Mouse (Mus musculus) olfactory bulb, adult 2 months (tissue): Measurements from ENCODE around the gene Ccnd3. TPM values are rescaled to one million over a fixed set of nuclear protein-coding genes. Genes with fewer than 3 reads are reported as not detected.
A peak's percentile ranks its signal among the peaks of the same experiment; 100 is the strongest.

ENCODE experiments used
- H3K27ac ChIP-seq: fragments of 200-500 bp; 2 replicates; pipeline ENCODE4 v1.5.1; 2012; ENCODE audit warnings: low read depth, low read length; ENCODE audit not compliant: insufficient read depth
- H3K4me1 ChIP-seq: fragments of 200-500 bp; 2 replicates; pipeline ENCODE4 v1.6.1; 2012; ENCODE audit warnings: low read length; ENCODE audit not compliant: control insufficient read depth, insufficient read depth
- H3K4me3 ChIP-seq: fragments of 200-500 bp; 2 replicates; pipeline ENCODE4 v1.5.1; 2012; ENCODE audit warnings: mild to moderate bottlenecking, low read depth, low read length, moderate library complexity; ENCODE audit not compliant: insufficient read depth
- CTCF ChIP-seq: fragments of 200-500 bp; IDR thresholded peaks from 2 replicates; pipeline ENCODE4 v1.5.1; 2012; ENCODE audit warnings: low read depth, mild to moderate bottlenecking, low read length, moderate library complexity; ENCODE audit not compliant: insufficient read depth
- POLR2A ChIP-seq: fragments of 200-500 bp; IDR thresholded peaks from 2 replicates; pipeline ENCODE4 v1.6.1; 2012; ENCODE audit warnings: mild to moderate bottlenecking, low read depth, low read length, moderate library complexity; ENCODE audit not compliant: insufficient read depth
- WGBS: fragments of 180-500 bp; shearing (Covaris S2); methylation state at CpG from one replicate; pipeline ENCODE4 v1.1.7; 2018; 5-methylcytosine and 5-hydroxymethylcytosine counted together
- polyA plus RNA-seq: library from polyadenylated mRNA; stranded (reverse); fragments of >200 nt; gene quantifications from 2 replicates; pipeline ENCODE4 v1.2.4, GENCODE M21; 2012; ENCODE audit warnings: low replicate concordance; ENCODE audit not compliant: missing spikeins, insufficient read depth, insufficient read length

The Ccnd3 gene
- polyA plus RNA-seq, 1 experiment, result 423 TPM

- Histone ChIP-seq H3K4me1 (peaks cover 22% of the 10 kb centered on the region), H3K27ac (peak overlapping the region; percentile 56; the same call in 1 of the 2 replicates), H3K4me3 (no peak overlapping the region; the same call in 1 of the 2 replicates)
- TF ChIP-seq POLR2A (no peak), CTCF (no peak)
- 97% methylated on average over 1 of the region's 1 CpGs for WGBS
Measured at GRCm38 (mm10) chr17:47506042-47506441, 1.2 kb downstream of the Ccnd3 start.

- no peak for TF ChIP-seq POLR2A
- TF ChIP-seq CTCF, result no peak
- Histone ChIP-seq H3K27ac (peak overlapping the region; percentile 36; the same call in 1 of the 2 replicates), H3K4me1 (peaks cover 21% of the 10 kb centered on the region), H3K4me3 (no peak overlapping the region; the same call in 1 of the 2 replicates)
- 84% methylated on average over 4 of the region's 4 CpGs for WGBS
Measured at GRCm38 (mm10) chr17:47506697-47507096, 1.8 kb downstream of the Ccnd3 start.

- peaks cover 24% of the 10 kb centered on the region for H3K4me1 ChIP-seq
- peak overlapping the region; percentile 80 for H3K27ac ChIP-seq
- TF ChIP-seq CTCF, result no peak
- no peak for TF ChIP-seq POLR2A
- 85% methylated on average over 2 of the region's 2 CpGs for WGBS
- H3K4me3 ChIP-seq, result no peak overlapping the region
Measured at GRCm38 (mm10) chr17:47507523-47507922, 2.7 kb downstream of the Ccnd3 start.

DNA sequence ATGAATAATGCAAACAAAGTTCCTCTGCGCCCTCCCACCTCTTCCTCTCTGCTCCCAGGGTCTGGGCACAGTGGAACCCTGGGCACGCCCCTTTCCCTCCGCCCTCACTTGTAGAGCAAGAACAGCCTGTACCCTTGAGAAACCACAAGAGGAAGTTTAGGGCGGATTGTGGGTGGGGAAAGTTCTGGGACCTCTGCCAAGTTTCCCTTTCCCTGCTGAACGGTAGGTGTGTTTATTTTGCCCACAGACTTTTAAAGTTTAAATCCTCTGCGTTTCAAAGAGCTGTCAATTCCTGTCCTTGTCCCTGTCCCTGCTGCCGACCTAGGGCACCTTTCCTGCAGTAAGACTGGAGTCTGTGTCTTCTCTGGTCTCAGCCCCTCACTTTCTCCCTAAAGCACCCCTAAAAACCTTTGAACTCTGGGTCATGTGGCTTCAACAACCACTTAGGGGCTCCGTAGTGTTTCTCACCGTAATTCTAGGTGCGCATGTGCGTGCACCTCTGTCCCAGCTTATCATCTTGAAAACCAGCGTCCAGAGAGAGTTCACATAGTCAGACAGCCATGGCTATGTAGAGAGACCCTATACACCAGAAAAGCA is 3.3 kb downstream of the Ccnd3 start:
- TF ChIP-seq CTCF (no peak), POLR2A (no peak)
- Histone ChIP-seq H3K4me3 (peak overlapping the region; percentile 9; the same call in 1 of the 2 replicates), H3K4me1 (peaks cover 24% of the 10 kb centered on the region), H3K27ac (peak overlapping the region; percentile 89)
- WGBS, result 22% methylated on average over 12 of the region's 12 CpGs

DNA sequence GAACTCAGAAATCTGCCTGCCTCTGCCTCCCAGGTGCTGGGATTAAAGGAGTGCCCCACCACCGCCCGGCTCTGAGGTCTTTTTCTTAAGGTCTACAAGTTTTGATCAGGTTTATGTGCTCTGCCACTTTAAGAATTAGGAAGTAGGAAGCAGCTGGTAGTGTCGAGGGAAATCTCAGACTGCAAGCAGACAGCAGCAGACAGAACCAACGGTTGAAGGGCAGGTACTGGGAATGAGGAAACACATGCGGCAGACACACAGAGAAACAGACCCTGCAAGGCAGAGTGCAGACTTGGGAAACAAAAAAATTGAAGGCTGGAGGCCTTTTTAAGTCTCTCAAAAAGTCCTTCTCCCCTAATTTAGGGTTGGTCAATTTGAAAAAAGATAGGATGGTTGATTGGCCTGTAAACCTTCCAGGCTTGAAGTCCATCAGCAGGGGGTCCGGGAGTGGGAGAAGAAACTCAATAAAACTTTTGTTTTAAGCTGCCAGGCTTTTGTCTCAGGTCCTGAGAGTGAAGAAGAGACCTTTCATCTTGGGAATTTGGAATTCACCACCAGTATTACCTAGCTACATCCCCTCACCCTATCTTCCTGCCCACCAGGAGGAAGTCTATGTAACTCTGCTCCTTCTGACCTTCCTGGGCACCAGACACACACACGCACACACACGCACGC is 4.3 kb downstream of the Ccnd3 start:
- Histone ChIP-seq H3K27ac (no peak overlapping the region), H3K4me3 (no peak overlapping the region), H3K4me1 (peaks cover 24% of the 10 kb centered on the region)
- no peak for TF ChIP-seq POLR2A
- TF ChIP-seq CTCF, result no peak
- WGBS, result 52% methylated on average over 9 of the region's 9 CpGs

DNA sequence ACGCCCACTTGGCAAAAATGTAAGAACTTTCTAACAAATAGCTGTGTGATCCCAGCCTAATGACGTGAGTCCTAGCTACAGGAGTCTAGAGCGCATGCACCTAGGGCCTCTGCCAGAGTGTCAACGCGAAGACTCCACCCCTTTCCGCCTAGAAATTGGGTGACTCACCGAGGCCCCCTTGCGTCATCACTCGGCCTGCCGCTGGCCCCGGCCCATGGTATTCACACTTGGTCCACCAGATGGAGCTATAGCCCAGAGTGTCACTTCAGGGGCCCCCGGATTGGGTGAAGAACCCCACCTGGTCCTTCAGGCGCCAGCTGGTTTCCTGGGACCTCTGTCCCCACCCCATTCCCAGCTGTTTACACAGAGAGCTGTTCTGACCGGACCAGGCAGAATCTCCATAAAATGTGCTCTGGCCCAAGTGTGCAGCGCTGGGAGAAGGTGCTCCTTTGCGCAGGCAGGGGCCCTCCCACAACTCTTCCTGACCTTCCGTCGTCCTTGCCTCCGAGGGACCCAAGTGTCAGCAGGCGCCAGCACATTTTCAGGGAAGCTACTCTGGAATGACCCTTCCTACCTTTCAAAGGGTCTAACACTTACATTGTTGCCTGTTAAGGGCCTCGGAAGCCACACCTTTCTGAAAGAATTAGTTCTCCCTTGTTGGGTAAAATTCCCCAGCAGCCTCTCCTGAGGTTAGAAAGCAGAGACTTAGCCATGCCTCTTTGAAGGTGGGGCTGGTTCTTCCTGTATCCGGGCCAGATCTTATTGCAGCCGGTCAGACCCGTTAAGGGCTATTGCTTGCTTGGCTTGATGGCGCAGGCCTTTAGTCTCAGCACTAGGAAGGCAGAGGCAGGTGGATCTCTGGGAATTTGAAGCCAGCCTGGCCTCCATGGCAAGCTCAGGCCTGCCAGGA is 6.5 kb downstream of the Ccnd3 start:
- Histone ChIP-seq H3K27ac (peak overlapping the region; percentile 52), H3K4me3 (peak overlapping the region; percentile 24), H3K4me1 (peaks cover 16% of the 10 kb centered on the region)
- WGBS, result 22% methylated on average over 25 of the region's 25 CpGs
- no peak for TF ChIP-seq POLR2A
- peak; percentile 87 for TF ChIP-seq CTCF

DNA sequence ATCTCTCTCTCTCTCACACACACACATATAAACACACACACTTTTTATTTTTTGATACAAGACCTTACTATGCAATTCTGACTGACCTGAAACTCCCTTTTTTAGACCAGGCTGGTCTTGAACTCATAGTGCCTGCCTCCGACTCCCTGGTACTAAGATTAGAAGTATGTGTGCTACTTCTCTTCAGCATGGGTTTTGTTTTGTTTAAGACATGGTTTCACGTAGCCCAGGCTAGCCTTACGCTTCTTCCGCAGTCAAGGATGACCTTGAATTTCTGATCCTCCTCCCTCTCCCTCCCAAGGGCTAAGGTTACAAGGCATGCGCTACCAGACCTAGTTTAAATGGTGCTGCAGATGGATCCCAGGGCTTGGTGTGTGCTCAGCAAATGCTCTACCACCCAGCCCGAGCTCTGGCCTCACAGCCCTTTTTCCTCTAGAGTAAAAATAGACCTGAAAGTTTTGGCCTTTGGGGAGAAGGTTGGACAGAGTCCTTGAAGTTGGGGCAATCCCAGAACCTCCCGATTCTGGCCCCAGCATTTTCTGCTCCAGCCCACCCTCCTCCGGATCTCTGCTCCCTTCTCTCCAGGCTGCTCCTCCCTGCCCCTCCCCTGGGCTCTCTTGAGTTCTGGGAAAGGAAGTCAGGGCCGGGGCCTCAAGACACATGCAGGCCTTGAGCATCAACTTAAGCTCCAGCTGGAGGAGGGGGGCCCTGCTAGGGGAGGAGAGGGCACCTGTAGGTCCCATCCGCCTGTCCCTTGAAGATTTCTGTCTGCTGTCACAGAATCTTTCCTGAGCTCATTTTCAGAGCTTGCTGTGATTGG is 8.3 kb downstream of the Ccnd3 start:
- no peak for TF ChIP-seq POLR2A
- TF ChIP-seq CTCF, result no peak
- Histone ChIP-seq H3K4me1 (peaks cover 10% of the 10 kb centered on the region), H3K4me3 (no peak overlapping the region), H3K27ac (no peak overlapping the region)
- 79% methylated on average over 10 of the region's 10 CpGs for WGBS

- H3K4me1 ChIP-seq, result peaks cover 8% of the 10 kb centered on the region
- H3K4me3 ChIP-seq, result no peak overlapping the region
- 81% methylated on average over 7 of the region's 7 CpGs for WGBS
- no peak for TF ChIP-seq CTCF
- TF ChIP-seq POLR2A, result no peak
- no peak overlapping the region for H3K27ac ChIP-seq
Measured at GRCm38 (mm10) chr17:47515180-47515844, 10.5 kb downstream of the Ccnd3 start.
